Mouse (Mus musculus) heart, postnatal 0 days (tissue): ENCODE data around the gene Mpp2. TPM values are rescaled to one million over a fixed set of nuclear protein-coding genes. Genes with fewer than 3 reads are reported as not detected.
A peak's percentile ranks its signal among the peaks of the same experiment; 100 is the strongest.

Experiments
- ATAC-seq: fragments of 200-750 bp; cut with Nextera tagmentation; 2 replicates; pipeline ENCODE4 v1.8.0; 2017; ENCODE audit warnings: low read depth, moderate number of reproducible peaks, moderate library complexity; ENCODE audit not compliant: insufficient read depth
- DNase-seq: peaks from one replicate; pipeline ENCODE4 v3.0.0-alpha.2; 2016; ENCODE audit warnings: low spot score
- H3K27ac ChIP-seq: fragments of 300-500 bp; sonication (generic); 2 replicates; pipeline ENCODE4 v1.5.1; 2014; ENCODE audit warnings: low read depth, mild to moderate bottlenecking
- H3K27me3 ChIP-seq: fragments of 300-500 bp; sonication (generic); 2 replicates; pipeline ENCODE4 v1.6.1; 2014; ENCODE audit warnings: low read length, mixed read lengths; ENCODE audit not compliant: control insufficient read depth, insufficient read depth
- H3K36me3 ChIP-seq: fragments of 300-500 bp; sonication (generic); replicated peaks from 2 replicates; pipeline ENCODE4 v1.6.1; 2014; ENCODE audit warnings: low read length, mixed read lengths; ENCODE audit not compliant: control insufficient read depth, insufficient read depth
- H3K4me1 ChIP-seq: fragments of 300-500 bp; sonication (generic); 2 replicates; pipeline ENCODE4 v1.6.1; 2014; ENCODE audit warnings: antibody characterized with exemption; ENCODE audit not compliant: control insufficient read depth, insufficient read depth
- H3K4me2 ChIP-seq: fragments of 300-500 bp; sonication (generic); 2 replicates; pipeline ENCODE4 v1.6.1; 2014; ENCODE audit warnings: low read depth, mild to moderate bottlenecking, low read length, moderate library complexity
- H3K4me3 ChIP-seq: fragments of 300-500 bp; sonication (generic); 2 replicates; pipeline ENCODE4 v1.5.1; 2014; ENCODE audit warnings: low read depth, low read length
- H3K9ac ChIP-seq: fragments of 300-500 bp; sonication (generic); replicated peaks from 2 replicates; pipeline ENCODE4 v1.6.1; 2014; ENCODE audit warnings: low read depth, low read length, mixed read lengths
- H3K9me3 ChIP-seq: fragments of 300-500 bp; sonication (generic); replicated peaks from 2 replicates; pipeline ENCODE4 v1.6.1; 2016; ENCODE audit warnings: low read length; ENCODE audit not compliant: control insufficient read depth
- CTCF ChIP-seq: IDR thresholded peaks from 2 replicates; pipeline ENCODE4 v1.5.1; 2016; ENCODE audit warnings: antibody characterized with exemption, control low read depth, low read depth
- EP300 ChIP-seq: IDR thresholded peaks from 2 replicates; pipeline ENCODE4 v1.6.1; 2016; ENCODE audit warnings: antibody characterized with exemption, low read depth
- WGBS: fragments of 180-500 bp; shearing (Covaris S2); extraction: QIAGEN DNeasy Blood & Tissue Kit; methylation state at CpG from one replicate; pipeline ENCODE4 v1.1.7; 2014; 5-methylcytosine and 5-hydroxymethylcytosine counted together
- polyA plus RNA-seq: library from polyadenylated mRNA; unstranded; fragments of >200 nt; fragmentation: Nextera tagmentation; extraction: Ambion mirVana; gene quantifications from 2 replicates; pipeline ENCODE4 v1.2.1, GENCODE M21; 2015
- total RNA-seq: library from RNA; depleted of rRNA; stranded (reverse); fragments of >200 nt; gene quantifications from 2 replicates; pipeline ENCODE4 v1.2.3, GENCODE M21; 2014; ENCODE audit warnings: low replicate concordance

The Mpp2 gene
- total and polyA plus RNA-seq, 2 experiments from 2014 or later = 2.1 to 12.1 TPM

DNA sequence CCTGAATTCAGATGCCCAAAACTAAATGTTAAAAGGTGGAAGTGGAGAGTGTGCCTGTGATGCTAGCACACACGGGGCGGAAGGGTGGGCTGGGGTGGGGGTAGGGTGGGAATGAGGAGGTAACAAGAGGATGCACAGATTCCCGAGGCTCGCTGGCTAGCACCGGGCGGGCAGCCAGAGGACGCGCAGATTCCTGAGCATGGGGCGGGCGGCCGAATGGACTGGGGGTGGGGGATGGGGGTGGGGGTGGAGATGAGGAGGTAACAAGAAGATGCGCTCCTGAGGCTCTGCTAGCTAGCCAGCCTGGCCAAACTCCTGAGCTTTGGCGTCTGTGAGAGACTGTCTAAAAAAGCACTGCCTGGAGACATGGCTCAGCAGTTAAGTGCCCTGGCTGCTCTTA, 17.9 kb downstream of the Mpp2 start:
- no peaks in the 10 kb centered on the region for H3K4me1 ChIP-seq
- no peak overlapping the region for H3K9ac ChIP-seq
- H3K4me2 ChIP-seq = peak overlapping the region; percentile 26
- 3% methylated on average over 13 of the region's 13 CpGs for WGBS
- H3K9me3 ChIP-seq = no peaks in the 10 kb centered on the region
- no peak; the same call in 1 of the 2 replicates for ATAC-seq
- DNase-seq = peak; percentile 17
- no peak overlapping the region for H3K27ac ChIP-seq
- H3K27me3 ChIP-seq = no peaks in the 10 kb centered on the region
- H3K36me3 ChIP-seq = no peaks in the 10 kb centered on the region
- H3K4me3 ChIP-seq = no peak overlapping the region
- no peak for TF ChIP-seq CTCF
- TF ChIP-seq EP300 = no peak

DNA sequence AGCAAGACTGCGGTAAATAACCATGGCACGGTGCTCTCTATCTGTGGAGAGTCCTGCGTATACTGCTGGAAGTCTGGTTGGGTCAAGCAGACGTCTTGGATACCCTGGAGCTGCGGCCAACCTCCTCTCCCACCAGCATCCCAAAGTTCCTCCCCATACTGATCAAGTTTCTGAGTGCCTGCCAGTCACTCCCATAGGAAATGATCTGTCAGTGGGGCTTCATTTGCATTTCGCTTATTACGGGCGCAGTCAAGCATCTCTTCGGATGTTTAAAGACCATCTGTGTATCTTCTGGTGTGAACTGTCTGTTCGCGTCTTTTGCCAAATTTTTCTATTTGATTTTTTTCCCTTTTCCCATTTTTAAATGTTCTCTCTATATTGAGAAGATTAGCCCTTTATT, 18.7 kb downstream of the Mpp2 start:
- TF ChIP-seq EP300 (no peak), CTCF (no peak)
- Histone ChIP-seq H3K4me3 (no peak overlapping the region), H3K4me2 (no peak overlapping the region), H3K9me3 (no peaks in the 10 kb centered on the region), H3K36me3 (no peaks in the 10 kb centered on the region), H3K27me3 (no peaks in the 10 kb centered on the region), H3K27ac (no peak overlapping the region), H3K4me1 (no peaks in the 10 kb centered on the region), H3K9ac (no peak overlapping the region)
- 67% methylated on average over 11 of the region's 11 CpGs for WGBS
- no peak for DNase-seq
- ATAC-seq = no peak

DNA sequence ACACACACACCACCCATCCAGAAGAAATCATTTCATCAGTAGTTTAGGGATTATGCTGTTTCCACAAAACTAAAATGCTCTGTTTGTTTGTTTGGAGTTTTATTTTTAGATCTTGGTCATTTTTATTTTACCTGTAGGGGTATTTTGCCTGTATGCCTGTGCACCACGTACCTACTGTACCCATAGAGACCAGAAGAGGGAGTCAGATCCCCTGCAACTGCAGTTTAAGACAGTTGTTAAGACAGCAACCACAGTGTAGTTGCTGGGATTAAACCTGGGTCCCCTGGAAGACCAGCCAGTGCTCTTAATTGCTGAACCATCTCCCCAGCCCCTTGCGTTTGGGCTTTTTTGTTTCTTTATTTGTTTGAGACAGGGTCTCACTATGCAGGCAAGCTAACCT, 19.3 kb downstream of the Mpp2 start:
- Histone ChIP-seq H3K4me3 (no peak overlapping the region), H3K9me3 (no peaks in the 10 kb centered on the region), H3K27me3 (no peaks in the 10 kb centered on the region), H3K4me2 (no peak overlapping the region), H3K4me1 (no peaks in the 10 kb centered on the region), H3K27ac (no peak overlapping the region), H3K9ac (no peak overlapping the region), H3K36me3 (no peaks in the 10 kb centered on the region)
- 55% methylated on average over 2 of the region's 2 CpGs for WGBS
- no peak for DNase-seq
- no peak for ATAC-seq
- peak; percentile 35 for TF ChIP-seq CTCF
- no peak for TF ChIP-seq EP300

DNA sequence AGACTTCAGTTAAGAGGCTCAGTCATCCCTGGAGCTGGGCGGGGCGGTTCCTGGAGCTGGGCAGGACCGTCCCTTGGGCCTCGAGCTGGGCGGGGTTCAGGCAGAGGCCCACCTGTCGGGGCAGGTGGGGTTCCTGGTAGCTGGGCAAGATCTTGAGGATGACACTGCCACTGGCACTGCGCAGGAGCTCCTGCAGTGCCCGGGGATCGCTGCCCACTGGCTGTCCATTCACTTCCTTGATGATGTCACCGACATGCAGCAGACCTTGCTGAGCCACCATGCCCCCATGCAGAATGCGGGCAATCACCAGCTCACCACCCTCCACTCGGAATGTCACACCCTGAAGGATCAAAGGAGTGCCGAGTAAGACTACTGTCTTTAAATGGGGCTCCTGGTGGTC, 25.2 kb downstream of the Mpp2 start:
- Histone ChIP-seq H3K27ac (no peak overlapping the region), H3K4me3 (no peak overlapping the region), H3K4me2 (no peak overlapping the region), H3K4me1 (no peaks in the 10 kb centered on the region), H3K36me3 (no peaks in the 10 kb centered on the region; the same call in 1 of the 2 replicates), H3K9me3 (no peaks in the 10 kb centered on the region), H3K9ac (no peak overlapping the region), H3K27me3 (no peaks in the 10 kb centered on the region)
- TF ChIP-seq CTCF (no peak), EP300 (no peak)
- ATAC-seq (no peak), DNase-seq (no peak)
- 79% methylated on average over 13 of the region's 13 CpGs for WGBS

DNA sequence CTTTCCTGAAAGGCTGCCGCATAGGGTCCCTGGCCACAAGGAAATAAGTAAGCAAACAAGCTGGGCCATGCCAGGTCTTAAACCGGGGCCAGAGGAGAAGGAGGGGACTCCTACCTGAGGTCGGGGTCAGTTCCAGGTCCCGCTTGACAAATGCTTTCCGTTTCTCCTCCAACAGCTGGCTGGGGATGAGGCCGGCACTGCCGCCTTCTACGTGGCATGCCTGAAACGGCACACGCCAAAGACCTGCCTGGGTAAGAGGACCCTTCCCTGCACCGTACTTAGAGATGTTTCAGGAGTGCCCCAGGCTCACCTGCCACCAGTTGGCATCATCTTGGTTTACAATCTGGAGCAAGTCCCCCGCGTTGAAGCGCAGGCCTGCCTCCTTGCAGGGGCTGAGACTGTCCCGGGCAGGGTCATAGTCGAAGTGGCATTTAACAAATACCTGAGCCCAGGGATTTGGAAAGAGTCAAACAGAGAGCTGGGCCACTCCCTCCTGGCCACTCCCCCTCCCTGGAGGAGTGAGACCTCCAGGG, 26.3 kb downstream of the Mpp2 start:
- Histone ChIP-seq H3K36me3 (no peaks in the 10 kb centered on the region; the same call in 1 of the 2 replicates), H3K9ac (no peak overlapping the region), H3K27ac (no peak overlapping the region), H3K4me2 (no peak overlapping the region), H3K27me3 (no peaks in the 10 kb centered on the region), H3K4me1 (no peaks in the 10 kb centered on the region), H3K4me3 (no peak overlapping the region), H3K9me3 (no peaks in the 10 kb centered on the region)
- WGBS = 54% methylated on average over 16 of the region's 16 CpGs
- DNase-seq = no peak
- TF ChIP-seq EP300 = no peak
- TF ChIP-seq CTCF = no peak
- no peak for ATAC-seq

DNA sequence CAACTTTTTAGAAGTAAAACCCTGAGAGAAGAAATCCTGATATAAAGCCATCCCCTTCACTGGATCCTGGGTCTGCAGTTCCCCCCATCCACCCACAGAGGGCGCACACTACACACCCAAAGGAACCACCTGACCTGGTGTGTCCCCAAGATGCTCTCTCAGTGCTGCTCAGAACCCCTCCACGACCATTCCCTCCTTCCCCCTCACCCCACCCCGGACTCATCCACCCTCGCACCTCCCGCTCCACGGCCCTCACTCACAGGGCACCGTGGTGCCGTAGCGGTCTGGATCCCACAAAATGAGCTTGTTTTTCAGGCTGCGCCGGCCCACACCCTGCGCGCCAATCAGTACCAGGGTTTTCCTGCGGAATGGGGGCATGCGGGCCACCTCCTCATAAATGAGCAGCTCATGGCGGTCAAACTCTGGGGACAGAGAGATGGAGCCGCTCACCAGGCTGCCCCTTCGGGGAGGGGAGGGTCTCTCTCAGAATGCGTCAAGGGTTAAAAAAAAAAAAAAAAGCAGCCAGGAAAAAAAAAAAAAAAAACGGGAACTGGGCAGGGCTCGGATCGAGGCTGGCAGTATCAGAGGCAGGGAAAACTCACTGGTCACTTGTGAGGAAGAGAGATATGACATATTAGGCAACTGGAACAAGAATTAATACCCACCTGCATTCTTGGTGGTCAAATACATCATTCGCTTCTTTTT, 26.9 kb downstream of the Mpp2 start:
- no peaks in the 10 kb centered on the region for H3K9me3 ChIP-seq
- DNase-seq (peak; percentile 65), ATAC-seq (peak; percentile 72)
- 0 out of 2 replicates have a peak overlapping the region, but pooled peaks have one; percentile 24 for H3K4me3 ChIP-seq
- TF ChIP-seq EP300 (no peak), CTCF (peak; percentile 93)
- H3K4me2 ChIP-seq = peak overlapping the region; percentile 57
- no peaks in the 10 kb centered on the region for H3K27me3 ChIP-seq
- WGBS = 9% methylated on average over 23 of the region's 23 CpGs
- H3K27ac ChIP-seq = no peak overlapping the region
- H3K36me3 ChIP-seq = no peaks in the 10 kb centered on the region; the same call in 1 of the 2 replicates
- no peaks in the 10 kb centered on the region for H3K4me1 ChIP-seq
- no peak overlapping the region for H3K9ac ChIP-seq
